Mouse (Mus musculus) small intestine, adult 2 months (tissue): Measurements from ENCODE around the gene Robo1.

ENCODE experiments used
- CTCF ChIP-seq: fragments of 200-500 bp; IDR thresholded peaks from 2 replicates; pipeline ENCODE4 v1.5.1; 2012; ENCODE audit warnings: low read depth, mild to moderate bottlenecking, control low read depth, inconsistent platforms, low read length, moderate library complexity, mixed read lengths; ENCODE audit not compliant: insufficient replicate concordance, insufficient read length; ENCODE audit errors: extremely low read depth
- POLR2A ChIP-seq: fragments of 200-500 bp; IDR thresholded peaks from 2 replicates; pipeline ENCODE4 v1.6.1; 2012; ENCODE audit warnings: low read depth, mild to moderate bottlenecking, control low read depth, inconsistent platforms, low read length, moderate library complexity

- TF ChIP-seq CTCF (no peak), POLR2A (no peak)
Measured at GRCm38 (mm10) chr16:72383566-72383965, 75.5 kb downstream of the Robo1 start.
